Mouse (Mus musculus): ENCODE measurements around the gene Prcd. TPM values are rescaled to one million over a fixed set of nuclear protein-coding genes. Genes with fewer than 3 reads are reported as not detected.
"Not testable (repeated sequence)": the region's sequence is repeated elsewhere in the genome, so short reads cannot be mapped to it uniquely, and the experiment has no call there.

The Prcd gene
- polyA plus RNA-seq, 1 experiment from 2014 or later, result 1.1 TPM

DNA sequence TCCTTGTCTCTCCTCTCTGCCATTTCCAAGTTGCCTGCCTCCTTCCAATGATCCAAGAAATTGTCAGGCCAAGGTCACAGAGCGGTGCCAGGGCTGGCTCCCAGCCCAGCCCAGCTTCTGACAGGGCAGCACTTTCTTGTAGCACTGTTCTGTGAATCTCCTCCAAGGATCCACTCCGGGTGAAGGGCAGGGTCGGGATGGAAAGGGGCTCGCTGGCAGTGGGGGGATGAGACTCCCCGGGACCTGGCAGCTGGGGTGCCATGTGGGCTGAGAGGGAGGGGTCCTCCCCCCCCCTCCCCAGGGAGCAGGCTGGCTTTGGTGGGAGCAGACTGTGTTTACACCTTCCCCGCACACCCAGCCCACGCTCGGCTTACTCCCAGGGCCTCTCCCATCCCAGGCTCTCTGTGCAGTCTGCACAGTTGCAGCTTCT, 8.6 kb downstream of the Prcd start:
- H3K36me3 ChIP-seq (ENCODE audit: control insufficient read depth, insufficient read depth), result no peaks in the 10 kb centered on the region
- ATAC-seq, result no peak
- no peak overlapping the region for H3K4me3 ChIP-seq (ENCODE audit: low read depth, low read length)
- peaks cover 11% of the 10 kb centered on the region for H3K4me1 ChIP-seq (replicated peaks; ENCODE audit: control insufficient read depth, insufficient read depth, low read length)
- no peaks in the 10 kb centered on the region for H3K9me3 ChIP-seq (ENCODE audit: control insufficient read depth)
- WGBS, result 66% methylated on average over 8 of the region's 8 CpGs
- H3K9ac ChIP-seq (ENCODE audit: low read depth, low read length), result no peak overlapping the region
- no peak overlapping the region for H3K4me2 ChIP-seq (replicated peaks; ENCODE audit: low read depth)
- no peak overlapping the region for H3K27ac ChIP-seq (ENCODE audit: low read depth, low read length)
- no peaks in the 10 kb centered on the region; the same call in 1 of the 2 replicates for H3K27me3 ChIP-seq (replicated peaks; ENCODE audit: control insufficient read depth, insufficient read depth, low read length)
- TF ChIP-seq CTCF (IDR thresholded peaks at IDR 0.05; ENCODE audit: low read depth), result no peak

DNA sequence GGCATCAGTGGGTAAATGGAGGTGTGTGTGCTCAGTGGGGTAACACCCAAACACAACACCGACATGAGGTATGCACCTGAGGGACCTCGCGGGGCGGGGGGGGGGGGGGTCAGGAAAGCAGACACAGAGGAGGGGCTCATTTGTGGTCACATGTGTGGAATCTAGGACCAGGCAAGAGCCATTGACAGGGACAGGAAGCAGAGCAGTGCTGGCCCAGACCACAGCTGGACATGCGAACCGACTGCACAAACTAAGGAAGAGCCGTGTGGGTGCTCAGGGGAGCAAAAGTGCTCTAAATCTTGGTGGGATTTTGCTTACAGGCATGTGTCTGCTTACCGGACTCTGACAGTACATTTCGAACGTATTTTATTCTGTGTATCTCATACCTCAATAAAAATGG, 12.0 kb downstream of the Prcd start:
- Histone ChIP-seq H3K27ac (ENCODE audit: low read depth, low read length) (no peak overlapping the region), H3K9me3 (ENCODE audit: control insufficient read depth) (no peaks in the 10 kb centered on the region), H3K4me3 (ENCODE audit: low read depth, low read length) (no peak overlapping the region), H3K9ac (ENCODE audit: low read depth, low read length) (no peak overlapping the region), H3K4me2 (replicated peaks; ENCODE audit: low read depth) (no peak overlapping the region), H3K4me1 (replicated peaks; ENCODE audit: control insufficient read depth, insufficient read depth, low read length) (no peaks in the 10 kb centered on the region; the same call in none of the 2 replicates), H3K36me3 (ENCODE audit: control insufficient read depth, insufficient read depth) (no peaks in the 10 kb centered on the region), H3K27me3 (replicated peaks; ENCODE audit: control insufficient read depth, insufficient read depth, low read length) (no peaks in the 10 kb centered on the region; the same call in 1 of the 2 replicates)
- 73% methylated on average over 10 of the region's 10 CpGs for WGBS
- no peak for ATAC-seq
- TF ChIP-seq CTCF (IDR thresholded peaks at IDR 0.05; ENCODE audit: low read depth), result no peak

- WGBS, result 66% methylated on average over 9 of the region's 9 CpGs
- no peak overlapping the region for H3K27ac ChIP-seq (ENCODE audit: low read depth, low read length)
- no peaks in the 10 kb centered on the region; the same call in 1 of the 2 replicates for H3K27me3 ChIP-seq (replicated peaks; ENCODE audit: control insufficient read depth, insufficient read depth, low read length)
- H3K9me3 ChIP-seq (ENCODE audit: control insufficient read depth), result no peaks in the 10 kb centered on the region
- TF ChIP-seq CTCF (IDR thresholded peaks at IDR 0.05; ENCODE audit: low read depth), result no peak
- ATAC-seq, result no peak
- H3K4me3 ChIP-seq (ENCODE audit: low read depth, low read length), result no peak overlapping the region
- H3K9ac ChIP-seq (ENCODE audit: low read depth, low read length), result no peak overlapping the region
- H3K4me1 ChIP-seq (replicated peaks; ENCODE audit: control insufficient read depth, insufficient read depth, low read length), result peaks cover 2% of the 10 kb centered on the region
- no peak overlapping the region for H3K4me2 ChIP-seq (replicated peaks; ENCODE audit: low read depth)
- H3K36me3 ChIP-seq (ENCODE audit: control insufficient read depth, insufficient read depth), result no peaks in the 10 kb centered on the region
These were observed 13.2 kb downstream of the Prcd start for GRCm38 (mm10) chr11:116666566-116666965.

- not testable (repeated sequence) for H3K27ac ChIP-seq (ENCODE audit: low read depth, low read length); H3K4me3 ChIP-seq (ENCODE audit: low read depth, low read length); H3K9ac ChIP-seq (ENCODE audit: low read depth, low read length); H3K27me3 ChIP-seq (replicated peaks; ENCODE audit: control insufficient read depth, insufficient read depth, low read length); ATAC-seq; H3K4me2 ChIP-seq (replicated peaks; ENCODE audit: low read depth); H3K4me1 ChIP-seq (replicated peaks; ENCODE audit: control insufficient read depth, insufficient read depth, low read length); H3K36me3 ChIP-seq (ENCODE audit: control insufficient read depth, insufficient read depth); H3K9me3 ChIP-seq (ENCODE audit: control insufficient read depth)
- 60% methylated on average over 3 of the region's 5 CpGs for WGBS
These were observed 13.7 kb downstream of the Prcd start for GRCm38 (mm10) chr11:116667012-116667411.

DNA sequence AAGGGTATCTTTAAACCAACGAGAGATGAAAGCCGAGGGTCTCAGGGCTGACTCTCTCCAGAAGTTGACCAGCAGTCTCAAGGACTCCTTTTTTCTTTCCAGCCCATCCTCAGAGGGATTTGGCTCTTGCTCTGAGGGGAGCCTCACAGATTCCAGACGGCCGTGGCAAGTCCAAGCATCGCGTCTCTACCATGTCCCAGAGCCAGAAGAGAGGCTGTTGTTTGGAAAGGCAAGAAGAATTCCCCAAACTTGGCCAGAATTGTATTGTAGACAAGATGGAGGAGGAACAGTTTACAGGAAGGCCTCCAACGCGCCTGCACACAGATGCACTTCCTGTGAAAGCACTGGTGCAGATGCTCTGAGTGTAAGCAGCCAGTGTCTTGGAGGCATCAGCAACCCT, 14.6 kb downstream of the Prcd start:
- TF ChIP-seq CTCF (IDR thresholded peaks at IDR 0.05; ENCODE audit: low read depth), result no peak
- ATAC-seq, result no peak
- Histone ChIP-seq H3K27ac (ENCODE audit: low read depth, low read length) (no peak overlapping the region), H3K36me3 (ENCODE audit: control insufficient read depth, insufficient read depth) (peaks cover 3% of the 10 kb centered on the region; the same call in 1 of the 2 replicates), H3K4me2 (replicated peaks; ENCODE audit: low read depth) (no peak overlapping the region), H3K4me3 (ENCODE audit: low read depth, low read length) (no peak overlapping the region), H3K9me3 (ENCODE audit: control insufficient read depth) (no peaks in the 10 kb centered on the region), H3K9ac (ENCODE audit: low read depth, low read length) (no peak overlapping the region), H3K4me1 (replicated peaks; ENCODE audit: control insufficient read depth, insufficient read depth, low read length) (peaks cover 2% of the 10 kb centered on the region), H3K27me3 (replicated peaks; ENCODE audit: control insufficient read depth, insufficient read depth, low read length) (no peaks in the 10 kb centered on the region)
- 65% methylated on average over 8 of the region's 8 CpGs for WGBS

GRCm38 (mm10) chr11:116668381-116668825, 15.1 kb downstream of the Prcd start:
- H3K27ac ChIP-seq (ENCODE audit: low read depth, low read length), result no peak overlapping the region
- ATAC-seq, result no peak

DNA sequence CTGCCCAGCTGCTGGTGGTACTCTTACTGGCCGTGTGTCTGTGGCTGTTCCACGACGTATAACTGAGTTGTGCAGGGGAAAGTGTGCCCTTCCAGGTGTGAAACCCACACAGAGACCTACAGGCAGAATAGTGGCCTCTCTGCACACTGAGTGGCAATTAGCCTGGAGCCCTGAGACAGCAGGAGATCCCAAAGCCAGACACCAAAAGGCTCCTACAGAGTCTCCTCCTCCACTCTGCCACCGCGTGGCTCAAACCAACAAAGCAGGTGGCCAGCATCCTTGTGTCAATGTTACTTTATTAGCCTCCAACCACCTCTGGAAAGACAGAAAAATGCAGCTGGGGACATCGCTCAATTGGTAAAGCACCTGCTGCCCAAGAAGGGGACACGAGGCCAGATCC, 15.5 kb downstream of the Prcd start:
- WGBS, result 45% methylated on average over 7 of the region's 7 CpGs
- Histone ChIP-seq H3K9me3 (ENCODE audit: control insufficient read depth) (no peaks in the 10 kb centered on the region), H3K4me1 (replicated peaks; ENCODE audit: control insufficient read depth, insufficient read depth, low read length) (peaks cover 2% of the 10 kb centered on the region), H3K27ac (ENCODE audit: low read depth, low read length) (no peak overlapping the region), H3K4me3 (ENCODE audit: low read depth, low read length) (no peak overlapping the region), H3K9ac (ENCODE audit: low read depth, low read length) (no peak overlapping the region), H3K27me3 (replicated peaks; ENCODE audit: control insufficient read depth, insufficient read depth, low read length) (no peaks in the 10 kb centered on the region), H3K36me3 (ENCODE audit: control insufficient read depth, insufficient read depth) (peaks cover 9% of the 10 kb centered on the region), H3K4me2 (replicated peaks; ENCODE audit: low read depth) (no peak overlapping the region)
- no peak for ATAC-seq
- peak; percentile 59 for TF ChIP-seq CTCF (IDR thresholded peaks at IDR 0.05; ENCODE audit: low read depth)

More at GRCm38 (mm10) chr11:116668381-116668825, 15.1 kb downstream of the Prcd start:
- H3K9ac ChIP-seq (ENCODE audit: low read depth, low read length), result no peak overlapping the region
- 82% methylated on average over 10 of the region's 10 CpGs for WGBS
- no peak overlapping the region for H3K4me3 ChIP-seq (ENCODE audit: low read depth, low read length)
- TF ChIP-seq CTCF (IDR thresholded peaks at IDR 0.05; ENCODE audit: low read depth), result no peak
- peaks cover 5% of the 10 kb centered on the region; the same call in 1 of the 2 replicates for H3K36me3 ChIP-seq (ENCODE audit: control insufficient read depth, insufficient read depth)
- H3K4me1 ChIP-seq (replicated peaks; ENCODE audit: control insufficient read depth, insufficient read depth, low read length), result peaks cover 2% of the 10 kb centered on the region
- H3K4me2 ChIP-seq (replicated peaks; ENCODE audit: low read depth), result no peak overlapping the region
- no peaks in the 10 kb centered on the region for H3K27me3 ChIP-seq (replicated peaks; ENCODE audit: control insufficient read depth, insufficient read depth, low read length)
- no peaks in the 10 kb centered on the region for H3K9me3 ChIP-seq (ENCODE audit: control insufficient read depth)
